In genomic region chr4:133378236-133379045, GRCm38 (mm10) we compare ENCODE assay signal across 8 mouse cellular contexts. TPM values are rescaled to one million over a fixed set of nuclear protein-coding genes. Genes with fewer than 3 reads are reported as not detected.
DNase-seq lines count a peak whose midpoint lies in the region; ATAC-seq and TF ChIP-seq lines count a peak whose summit lies in the region.

No protein-coding gene starts in this region.

- H3K4me1 ChIP-seq in liver, embryonic 11.5 days (replicated peaks; ENCODE audit: control insufficient read depth, insufficient read depth, low read length), result peaks cover 65% of the 10 kb centered on the region

- no peaks in the 10 kb centered on the region for H3K27me3 ChIP-seq in liver, embryonic 11.5 days (replicated peaks; ENCODE audit: control insufficient read depth, insufficient read depth, low read length)

- H3K4me3 ChIP-seq in layer of hippocampus, adult 2 months, result no peak overlapping the region
- peak overlapping the region; percentile 53 for H3K4me3 ChIP-seq in gastrocnemius, adult 2 months
- H3K4me3 ChIP-seq in liver, embryonic 11.5 days (ENCODE audit: low read depth, low read length), result no peak overlapping the region

- ATAC-seq in liver, embryonic 11.5 days (replicated peaks; ENCODE audit: low FRiP score), result peak; percentile 86

- H3K9me3 ChIP-seq in liver, embryonic 11.5 days (ENCODE audit: control insufficient read depth, low read length), result no peaks in the 10 kb centered on the region

- H3K27ac ChIP-seq in layer of hippocampus, adult 2 months, result peak overlapping the region; percentile 77
- peak overlapping the region; percentile 94 for H3K27ac ChIP-seq in gastrocnemius, adult 2 months
- peak overlapping the region; percentile 56 for H3K27ac ChIP-seq in liver, embryonic 11.5 days (ENCODE audit: low read depth, low read length)

- H3K9ac ChIP-seq in liver, embryonic 11.5 days (ENCODE audit: low read depth, low read length), result peak overlapping the region; percentile 21; the same call in 1 of the 2 replicates

- peak overlapping the region; percentile 50 for H3K4me2 ChIP-seq in liver, embryonic 11.5 days

- H3K36me3 ChIP-seq in liver, embryonic 11.5 days (ENCODE audit: control insufficient read depth, insufficient read depth, low read length), result 0 out of 2 replicates have a peak, but pooled peaks cover 3% of the 10 kb centered on the region

- no peak for TF ChIP-seq CTCF in layer of hippocampus, adult 2 months (conservative IDR thresholded peaks at IDR 0.05)
- no peak for TF ChIP-seq CTCF in gastrocnemius, adult 2 months (IDR thresholded peaks at IDR 0.05)

- intact Hi-C loops in gastrocnemius, adult 2 months (cut with DNase I), result no loop called here

- 6% methylated on average over 13 of the region's 13 CpGs for WGBS in liver, embryonic 11.5 days

- peak in 1 of 2 experiments; percentile 45 for DNase-seq in layer of hippocampus, adult 2 months (ENCODE audit: low spot score in 2 of 2)
- no peak for DNase-seq in layer of hippocampus, postnatal 10 days (ENCODE audit: low spot score in 2 of 2)
- peak; percentile 85 for DNase-seq in MN1 (ENCODE audit: low spot score)
- peak; percentile 70 for DNase-seq in c-Kit-positive CD71-positive TER-119-positive erythroid progenitor cells, embryonic 14.5 days (ENCODE audit: low spot score)
- peak; percentile 82 for DNase-seq in gastrocnemius, adult 2 months
- peak; percentile 69 for DNase-seq in liver, embryonic 11.5 days (ENCODE audit: low spot score)
- peak; percentile 53 for DNase-seq in right cerebral cortex, postnatal 25 days
- DNase-seq in testis, postnatal 10 days (ENCODE audit: low spot score), result no peak

RNA-seq across cellular contexts. Expression of gene Slc9a1, which starts 8.9 kb away (rescaled TPM):
- total RNA-seq in layer of hippocampus, adult 2 months (2021), result 10 to 100 TPM; 59.1 to 63.4 TPM
- total RNA-seq in layer of hippocampus, postnatal 10 days (2021), result 10 to 100 TPM; 45.5 to 47.4 TPM
- 10 to 100 TPM in 1 of 2 experiments, 1 to 10 TPM in 1; 8.1 to 11.7 TPM for total RNA-seq in gastrocnemius, adult 2 months (2021)
- polyA plus RNA-seq in liver, embryonic 11.5 days (2014; fragmentation: Nextera tagmentation; extraction: Ambion mirVana), result 6.9 and 7.7 TPM in 2 replicates

RNA-seq across cellular contexts. Expression of gene Wdtc1, which starts 25.2 kb away (rescaled TPM):
- total RNA-seq in layer of hippocampus, adult 2 months (2021), result 10 to 100 TPM; 78.8 to 82.5 TPM
- 10 to 100 TPM; 60.5 to 68.6 TPM for total RNA-seq in layer of hippocampus, postnatal 10 days (2021)
- total RNA-seq in gastrocnemius, adult 2 months (2021), result 10 to 100 TPM; 86.7 to 93.4 TPM
- 14.0 and 14.5 TPM in 2 replicates for polyA plus RNA-seq in liver, embryonic 11.5 days (2014; fragmentation: Nextera tagmentation; extraction: Ambion mirVana)

Comparison
In these comparisons a context has a peak if more than half of its experiments do, and no peak if none do; other contexts are left out.
1. DNase-seq: peak in MN1 (single experiment), c-Kit-positive CD71-positive TER-119-positive erythroid progenitor cells, embryonic 14.5 days (single experiment), gastrocnemius, adult 2 months (single experiment), liver, embryonic 11.5 days (single experiment) and right cerebral cortex, postnatal 25 days (single experiment); none in layer of hippocampus, postnatal 10 days (0 of 2) and testis, postnatal 10 days (single experiment).
2. Peak in every context shown above with its lines, with median percentiles within 50 percentile points of each other: H3K27ac ChIP-seq.